Mouse (Mus musculus): ENCODE measurements around the gene Aip.

DNA sequence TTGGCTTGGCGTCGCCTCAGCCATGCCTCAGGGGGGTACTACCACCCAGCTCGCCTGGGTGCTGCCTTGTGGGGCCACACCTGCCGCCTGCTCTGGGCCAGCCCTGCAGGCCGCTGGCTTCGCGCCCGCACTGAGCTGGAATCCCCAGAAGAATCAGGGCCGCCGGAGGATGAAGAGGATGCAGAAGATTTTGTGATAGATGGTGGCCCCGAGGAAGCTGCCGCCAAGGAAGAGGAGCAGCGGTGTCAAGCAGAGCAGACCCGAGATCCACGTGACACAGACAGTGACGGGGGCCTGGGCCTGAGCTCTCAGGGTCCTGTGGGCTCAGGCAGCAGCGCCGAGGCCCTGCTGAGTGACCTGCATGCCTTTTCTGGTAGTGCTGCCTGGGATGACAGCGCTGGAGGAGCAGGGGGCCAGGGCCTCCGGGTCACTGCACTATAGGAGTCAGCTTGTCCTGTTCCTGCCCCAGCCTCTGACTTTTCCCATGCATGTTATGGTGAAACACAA is 30.5 kb upstream of the Aip start:
- no peak for TF ChIP-seq EP300 (IDR thresholded peaks at IDR 0.05; ENCODE audit: low read depth)
- TF ChIP-seq CTCF (IDR thresholded peaks at IDR 0.05; ENCODE audit: low read depth), result no peak

Data from heart, postnatal 0 days (tissue).